Mouse (Mus musculus) embryonic facial prominence, embryonic 14.5 days (tissue): ENCODE data around the gene Dusp12. TPM values are rescaled to one million over a fixed set of nuclear protein-coding genes. Genes with fewer than 3 reads are reported as not detected.

Experiments used
- ATAC-seq: fragments of 200-750 bp; cut with Nextera tagmentation; 2 replicates; pipeline ENCODE4 v1.8.0; 2017; ENCODE audit warnings: low read depth, moderate number of reproducible peaks, moderate TSS enrichment
- DNase-seq: peaks from one replicate; pipeline ENCODE4 v3.0.0-alpha.2; 2015; ENCODE audit warnings: low spot score
- H3K27ac ChIP-seq: fragments of 300-500 bp; sonication (generic); replicated peaks from 2 replicates; pipeline ENCODE4 v1.5.1; 2014; ENCODE audit warnings: low read depth, mild to moderate bottlenecking, low read length, moderate library complexity
- H3K27me3 ChIP-seq: fragments of 300-500 bp; sonication (generic); replicated peaks from 2 replicates; pipeline ENCODE4 v1.6.1; 2014; ENCODE audit warnings: low read length; ENCODE audit not compliant: control insufficient read depth, insufficient read depth
- H3K36me3 ChIP-seq: fragments of 300-500 bp; sonication (generic); 2 replicates; pipeline ENCODE4 v1.6.1; 2014; ENCODE audit warnings: low read length, mixed read lengths; ENCODE audit not compliant: control insufficient read depth, insufficient read depth
- H3K4me1 ChIP-seq: fragments of 300-500 bp; sonication (generic); 2 replicates; pipeline ENCODE4 v1.6.1; 2014; ENCODE audit warnings: antibody characterized with exemption, low read length; ENCODE audit not compliant: control insufficient read depth, insufficient read depth
- H3K4me2 ChIP-seq: fragments of 300-500 bp; sonication (generic); 2 replicates; pipeline ENCODE4 v1.6.1; 2014; ENCODE audit warnings: low read depth, mild to moderate bottlenecking, low read length, moderate library complexity, mixed read lengths
- H3K4me3 ChIP-seq: fragments of 300-500 bp; sonication (generic); 2 replicates; pipeline ENCODE4 v1.5.1; 2014; ENCODE audit warnings: low read depth, mild to moderate bottlenecking, low read length
- H3K9ac ChIP-seq: fragments of 300-500 bp; sonication (generic); 2 replicates; pipeline ENCODE4 v1.6.1; 2014; ENCODE audit warnings: low read depth, mild to moderate bottlenecking, low read length, moderate library complexity, mixed read lengths
- H3K9me3 ChIP-seq: fragments of 300-500 bp; sonication (generic); 2 replicates; pipeline ENCODE4 v1.6.1; 2016; ENCODE audit warnings: low read length; ENCODE audit not compliant: control insufficient read depth
- WGBS: fragments of 180-500 bp; shearing (Covaris S2); extraction: QIAGEN DNeasy Blood & Tissue Kit; methylation state at CpG from one replicate; pipeline ENCODE4 v1.1.7; 2014; 5-methylcytosine and 5-hydroxymethylcytosine counted together
- polyA plus RNA-seq: library from polyadenylated mRNA; unstranded; fragments of >200 nt; fragmentation: Nextera tagmentation; extraction: Ambion mirVana; gene quantifications from 2 replicates; pipeline ENCODE4 v1.2.1, GENCODE M21; 2014

Gene Dusp12
- polyA plus RNA-seq, 1 experiment from 2014 or later: 43.7 TPM

DNA sequence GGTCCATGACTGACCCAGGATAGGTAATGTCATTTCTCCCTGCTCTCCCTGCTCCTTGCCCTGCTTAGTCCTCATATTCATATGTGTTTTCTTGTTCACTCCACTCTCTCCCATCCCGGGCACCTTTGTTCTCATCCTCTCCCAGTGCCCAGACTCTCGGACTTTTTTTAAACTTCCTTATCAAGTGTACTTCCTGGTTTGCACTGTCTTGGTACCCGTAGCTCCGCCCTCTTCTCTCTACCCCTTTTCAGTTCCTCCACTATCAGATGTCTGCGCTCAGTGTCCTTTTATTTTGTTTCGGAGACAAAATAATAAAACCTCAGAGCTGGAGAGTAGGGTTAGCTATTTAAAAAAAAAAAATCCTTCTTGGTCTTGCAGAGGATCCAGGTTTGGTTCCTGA, 39.1 kb upstream of the Dusp12 start:
- Histone ChIP-seq H3K9me3 (no peaks in the 10 kb centered on the region), H3K4me1 (no peaks in the 10 kb centered on the region), H3K27me3 (no peaks in the 10 kb centered on the region), H3K4me3 (no peak overlapping the region), H3K36me3 (no peaks in the 10 kb centered on the region), H3K4me2 (no peak overlapping the region), H3K27ac (no peak overlapping the region), H3K9ac (no peak overlapping the region)
- DNase-seq (no peak), ATAC-seq (no peak)
- 81% methylated on average over 6 of the region's 6 CpGs for WGBS

DNA sequence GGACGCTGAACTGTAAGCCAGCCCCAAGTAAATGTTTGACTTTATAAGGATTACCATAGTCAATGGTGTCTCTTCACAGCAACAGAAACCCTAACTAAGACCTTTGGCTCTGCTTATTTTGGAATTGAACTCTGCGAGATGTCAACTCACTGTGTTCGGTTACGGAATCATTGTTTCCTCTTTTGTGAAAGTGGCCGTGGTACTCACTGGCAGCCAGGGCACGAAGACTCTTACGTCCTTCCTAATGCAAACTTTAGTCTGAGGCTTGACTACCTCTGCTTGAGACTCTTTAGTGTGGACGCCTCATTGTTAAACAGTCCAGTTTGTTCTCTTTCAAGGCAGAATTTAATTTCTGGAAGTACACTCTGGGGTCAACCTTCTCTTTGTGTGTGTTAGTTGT, 34.0 kb upstream of the Dusp12 start:
- 94% methylated on average over 8 of the region's 8 CpGs for WGBS
- H3K27me3 ChIP-seq: no peaks in the 10 kb centered on the region
- ATAC-seq (no peak), DNase-seq (no peak)
- H3K9ac ChIP-seq: no peak overlapping the region
- H3K4me2 ChIP-seq: no peak overlapping the region
- no peak overlapping the region for H3K27ac ChIP-seq
- H3K4me1 ChIP-seq: no peaks in the 10 kb centered on the region
- no peak overlapping the region for H3K4me3 ChIP-seq
- no peaks in the 10 kb centered on the region for H3K36me3 ChIP-seq
- H3K9me3 ChIP-seq: no peaks in the 10 kb centered on the region

DNA sequence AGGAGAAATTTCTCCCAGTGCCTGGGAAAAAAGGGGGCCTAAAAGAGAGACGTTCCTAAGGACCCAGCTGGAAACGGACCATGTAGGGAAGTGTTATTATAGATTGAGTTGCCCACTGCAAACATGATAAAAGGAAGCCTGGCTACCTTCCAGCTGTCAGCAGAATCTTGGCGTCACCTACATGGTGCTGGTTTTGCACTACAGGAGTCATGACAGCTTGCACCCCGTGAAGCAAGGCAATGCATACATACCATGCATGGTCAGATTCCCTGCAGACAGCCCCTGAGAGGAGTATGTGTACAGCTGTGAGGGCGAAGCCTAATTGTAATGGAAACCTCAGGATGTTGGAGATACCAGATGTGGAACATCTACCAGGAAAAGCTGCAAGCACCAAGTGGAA, 30.3 kb upstream of the Dusp12 start:
- Histone ChIP-seq H3K27ac (no peak overlapping the region), H3K9ac (no peak overlapping the region), H3K9me3 (no peaks in the 10 kb centered on the region), H3K4me3 (no peak overlapping the region), H3K4me2 (no peak overlapping the region), H3K27me3 (no peaks in the 10 kb centered on the region; the same call in 1 of the 2 replicates), H3K36me3 (no peaks in the 10 kb centered on the region), H3K4me1 (no peaks in the 10 kb centered on the region)
- no peak for ATAC-seq
- 59% methylated on average over 5 of the region's 5 CpGs for WGBS
- no peak for DNase-seq

DNA sequence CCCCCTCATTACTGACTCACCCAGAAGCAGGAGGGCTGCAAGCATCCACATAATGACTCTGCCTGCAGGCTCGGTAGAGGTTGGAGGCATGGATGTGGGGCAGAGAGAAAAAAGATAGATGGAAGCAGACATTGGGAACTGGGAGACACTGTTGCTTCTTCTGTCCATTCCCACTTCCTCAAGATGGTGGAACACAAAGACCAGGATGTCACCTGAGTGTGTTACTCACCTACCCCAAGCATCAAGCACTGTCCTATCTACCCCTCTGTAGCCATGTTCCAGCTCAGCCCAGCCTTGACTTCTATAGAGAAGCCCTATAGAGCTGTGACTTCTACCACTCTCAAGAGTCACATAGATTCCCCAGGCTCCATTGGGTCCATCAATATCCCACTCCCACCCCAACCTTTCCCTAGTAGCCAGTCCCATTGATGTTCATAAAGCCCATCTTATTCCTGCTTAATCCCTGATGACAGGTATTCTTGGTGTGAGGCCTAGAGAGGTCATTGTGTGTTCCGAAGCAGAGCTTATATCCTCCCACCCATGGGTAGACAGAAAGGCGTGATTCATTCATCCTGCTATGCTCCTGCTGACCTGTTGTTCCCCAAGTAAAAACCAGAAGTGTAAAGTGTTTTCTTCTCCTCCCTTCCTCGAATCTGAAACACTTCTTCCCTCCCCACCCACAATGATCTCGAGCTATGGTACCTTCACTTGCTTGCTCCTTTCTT, 27.7 kb upstream of the Dusp12 start, which contains the start of gene Fcrlb:
Gene Fcrlb (minus strand): TSS at position 51 of the 725 bp plus-strand sequence.
- DNase-seq (no peak), ATAC-seq (no peak)
- no peak within 1 kb of the TSS for H3K27ac ChIP-seq
- H3K36me3 ChIP-seq: no peaks in the 10 kb centered on the region
- H3K4me3 ChIP-seq: no peak within 1 kb of the TSS
- peaks cover 5% of the 10 kb centered on the region; the same call in 1 of the 2 replicates for H3K4me1 ChIP-seq
- no peak within 1 kb of the TSS for H3K9ac ChIP-seq
- H3K4me2 ChIP-seq: no peak within 1 kb of the TSS
- WGBS: 83% methylated on average over 5 of the region's 5 CpGs
- H3K9me3 ChIP-seq: no peaks in the 10 kb centered on the region
- H3K27me3 ChIP-seq: peaks cover 21% of the 10 kb centered on the region

DNA sequence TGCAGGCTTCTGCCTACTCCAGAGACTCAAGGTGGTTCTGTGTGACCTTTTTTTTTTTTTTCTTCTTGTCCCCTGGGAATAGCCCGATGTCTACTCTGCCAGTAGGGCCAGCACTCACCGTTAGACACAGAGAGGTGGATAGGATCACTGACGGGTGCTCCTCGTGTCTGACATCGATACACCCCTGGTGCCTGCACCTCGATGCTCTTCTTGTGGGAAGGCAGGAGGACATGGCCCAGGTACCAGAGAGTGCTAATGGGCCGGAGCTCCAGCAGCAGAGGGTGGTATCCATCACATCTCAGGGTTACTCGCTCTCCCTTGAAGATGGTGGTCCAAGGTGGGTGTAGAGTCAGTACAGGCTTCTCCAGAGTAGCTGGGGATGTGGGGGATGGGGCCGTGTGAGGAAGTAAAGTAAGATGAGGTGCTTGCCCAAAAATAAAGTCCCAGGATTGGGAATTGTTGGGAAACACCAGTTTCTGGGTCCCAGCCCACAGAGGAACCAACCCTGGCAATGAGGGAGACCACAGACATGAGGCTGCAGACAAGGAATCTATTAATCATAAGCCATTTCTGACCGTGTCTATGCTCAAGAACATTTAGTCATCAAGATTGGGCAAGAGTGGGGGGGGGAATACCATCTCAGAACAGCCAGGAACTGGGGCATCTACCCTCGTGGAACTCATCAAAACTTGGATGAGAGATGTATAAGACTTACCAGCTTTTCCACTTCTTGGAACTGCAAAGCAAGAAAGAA, 26.7 kb upstream of the Dusp12 start:
- no peak overlapping the region for H3K4me3 ChIP-seq
- no peak for DNase-seq
- ATAC-seq: no peak
- H3K4me2 ChIP-seq: no peak overlapping the region
- H3K27ac ChIP-seq: no peak overlapping the region
- no peaks in the 10 kb centered on the region for H3K36me3 ChIP-seq
- H3K4me1 ChIP-seq: peaks cover 5% of the 10 kb centered on the region; the same call in 1 of the 2 replicates
- peaks cover 30% of the 10 kb centered on the region for H3K27me3 ChIP-seq
- WGBS: 81% methylated on average over 11 of the region's 11 CpGs
- no peak overlapping the region for H3K9ac ChIP-seq
- no peaks in the 10 kb centered on the region for H3K9me3 ChIP-seq

DNA sequence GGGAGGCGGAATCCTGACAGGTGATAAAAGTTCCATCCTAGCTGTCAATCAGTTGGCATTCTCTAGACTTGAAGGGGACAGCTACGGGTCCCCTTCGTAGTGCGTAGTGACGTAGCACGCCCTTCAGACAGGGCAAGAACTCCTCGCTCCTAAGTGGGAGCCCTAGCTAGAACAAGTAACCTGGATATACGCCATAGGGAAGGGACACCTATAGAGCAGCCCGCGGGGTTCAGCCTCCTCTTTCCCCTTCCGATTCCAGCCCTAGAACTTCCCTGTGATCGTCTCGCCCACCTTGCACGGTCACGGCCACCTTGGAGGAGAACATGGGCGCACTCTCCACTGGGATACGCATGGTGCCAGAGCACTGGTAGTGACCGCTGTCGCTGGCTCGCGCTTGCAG, 23.0 kb upstream of the Dusp12 start:
- H3K27me3 ChIP-seq: peaks cover 43% of the 10 kb centered on the region
- H3K36me3 ChIP-seq: no peaks in the 10 kb centered on the region
- peaks cover 5% of the 10 kb centered on the region; the same call in 1 of the 2 replicates for H3K4me1 ChIP-seq
- H3K27ac ChIP-seq: no peak overlapping the region
- DNase-seq (no peak), ATAC-seq (no peak)
- no peaks in the 10 kb centered on the region for H3K9me3 ChIP-seq
- WGBS: 5% methylated on average over 20 of the region's 21 CpGs
- peak overlapping the region; percentile 91 for H3K4me2 ChIP-seq
- peak overlapping the region; percentile 53 for H3K4me3 ChIP-seq
- peak overlapping the region; percentile 45 for H3K9ac ChIP-seq

DNA sequence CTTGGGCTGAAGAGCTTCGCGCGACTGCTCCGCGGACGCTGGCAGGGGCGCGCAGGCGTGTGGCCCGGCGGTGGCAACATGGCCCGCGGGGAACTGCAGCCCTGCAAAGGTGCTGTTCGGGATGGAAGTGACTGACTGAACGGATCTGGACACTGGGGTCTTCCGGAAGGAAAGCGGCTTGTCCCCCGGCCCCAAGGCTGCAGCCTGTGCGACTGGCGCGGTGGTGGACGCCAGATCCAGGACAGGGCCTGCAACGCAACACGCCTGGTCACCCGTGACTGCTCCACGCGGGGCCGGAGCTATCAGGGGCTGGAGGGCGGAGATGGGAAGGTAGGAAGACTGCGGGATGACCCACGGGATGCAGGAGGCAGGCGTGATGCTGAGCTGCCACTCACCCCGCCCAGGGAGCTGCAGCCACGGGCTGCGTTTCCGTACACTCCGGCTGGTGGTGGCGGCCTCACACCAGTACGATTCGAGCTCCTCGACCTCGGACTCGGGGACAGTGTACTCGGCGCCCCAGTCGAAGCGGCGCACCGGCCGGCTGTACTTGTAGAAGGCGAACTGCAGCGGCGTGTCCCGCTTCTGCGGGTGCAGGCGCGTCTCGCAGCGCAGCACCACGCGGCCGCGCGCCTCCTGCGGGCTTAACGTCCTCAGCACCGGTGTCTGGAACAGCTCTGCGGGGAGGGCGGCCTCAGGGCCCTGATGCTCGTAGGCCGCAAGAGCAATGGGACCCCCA, 22.3 kb upstream of the Dusp12 start:
- Histone ChIP-seq H3K4me1 (peaks cover 5% of the 10 kb centered on the region; the same call in 1 of the 2 replicates), H3K4me2 (peak overlapping the region; percentile 91), H3K4me3 (peak overlapping the region; percentile 53), H3K9me3 (no peaks in the 10 kb centered on the region), H3K9ac (peak overlapping the region; percentile 45), H3K36me3 (no peaks in the 10 kb centered on the region), H3K27ac (no peak overlapping the region), H3K27me3 (peaks cover 43% of the 10 kb centered on the region)
- 2% methylated on average over 23 of the region's 71 CpGs for WGBS
- peak; percentile 66 for DNase-seq
- ATAC-seq: peak; percentile 75; the same call in 1 of the 2 replicates

DNA sequence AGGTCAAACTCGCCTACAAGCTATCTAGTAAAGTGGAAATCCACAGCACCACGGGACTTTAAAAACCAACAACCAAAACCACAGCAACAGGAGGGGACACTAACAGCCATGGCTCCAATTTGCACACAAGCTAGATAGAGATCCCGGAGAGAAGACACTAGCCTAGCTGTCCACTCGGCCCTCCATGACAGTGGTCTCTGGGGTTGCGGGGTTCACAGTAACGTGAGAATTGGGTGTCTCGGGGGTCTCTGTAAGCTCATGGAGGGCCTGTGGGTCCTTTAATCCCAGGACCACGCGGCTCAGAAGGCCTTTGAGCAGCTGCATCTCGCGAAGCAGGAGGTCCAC, 21.7 kb upstream of the Dusp12 start:
- H3K4me2 ChIP-seq: peak overlapping the region; percentile 91
- 23% methylated on average over 11 of the region's 11 CpGs for WGBS

More for the DNA sequence above, 21.7 kb upstream of the Dusp12 start:
- H3K27me3 ChIP-seq: peaks cover 43% of the 10 kb centered on the region
- H3K36me3 ChIP-seq: no peaks in the 10 kb centered on the region
- no peak overlapping the region for H3K27ac ChIP-seq
- ATAC-seq (no peak), DNase-seq (no peak)
- peak overlapping the region; percentile 45; the same call in 1 of the 2 replicates for H3K9ac ChIP-seq
- H3K9me3 ChIP-seq: no peaks in the 10 kb centered on the region
- peak overlapping the region; percentile 53 for H3K4me3 ChIP-seq
- H3K4me1 ChIP-seq: peaks cover 5% of the 10 kb centered on the region; the same call in 1 of the 2 replicates
